Mouse (Mus musculus) gastrocnemius, adult 8-10 months (tissue): Measurements from ENCODE around the gene Mars2. TPM values are rescaled to one million over a fixed set of nuclear protein-coding genes. Genes with fewer than 3 reads are reported as not detected.

Experiments used
- DNase-seq, 2 experiments: peaks; one replicate each; pipeline ENCODE4 v3.0.0; 2022; ENCODE audit warnings: low spot score in 2 of 2
- total RNA-seq, 4 experiments: library from RNA; stranded (reverse); gene quantifications; 2 replicates each; pipeline ENCODE4 v1.2.4; 2022

The Mars2 gene
- total RNA-seq, 4 experiments from 2014 or later: 2.4 to 2.8 (median 2.8) TPM

DNA sequence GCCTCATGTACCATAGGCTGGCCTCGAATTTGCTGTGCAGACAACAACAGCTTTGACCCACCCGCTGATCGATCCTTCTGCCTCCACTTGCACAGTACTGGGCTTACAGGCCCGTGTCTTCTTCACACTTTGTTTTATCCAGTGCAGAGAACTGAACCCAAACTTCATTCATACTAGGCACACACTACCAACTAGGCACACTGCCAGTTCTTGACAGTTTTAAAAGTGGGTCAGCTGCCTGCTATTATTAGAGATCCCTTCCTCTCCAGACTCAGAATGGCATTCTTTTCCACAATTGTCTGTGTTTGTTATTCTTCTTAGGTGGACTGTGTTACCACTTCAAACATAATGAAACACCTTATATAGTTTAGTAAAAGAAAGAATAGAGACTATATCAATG lies 15.6 kb upstream of the Mars2 start:
- no peak for DNase-seq

- DNase-seq: no peak
Measured at GRCm38 (mm10) chr1:55223026-55223425, 14.0 kb upstream of the Mars2 start.

- no peak for DNase-seq
Measured at GRCm38 (mm10) chr1:55224111-55224510, 12.9 kb upstream of the Mars2 start.

- DNase-seq: no peak
Measured at GRCm38 (mm10) chr1:55225398-55225797, 11.6 kb upstream of the Mars2 start.

- no peak for DNase-seq
Measured at GRCm38 (mm10) chr1:55226011-55226857, 10.7 kb upstream of the Mars2 start, which contains the start of gene Rftn2. Rftn2 (minus strand) TSS chr1:55226782.

- no peak for DNase-seq
Measured at GRCm38 (mm10) chr1:55227376-55227775, 9.6 kb upstream of the Mars2 start.

DNA sequence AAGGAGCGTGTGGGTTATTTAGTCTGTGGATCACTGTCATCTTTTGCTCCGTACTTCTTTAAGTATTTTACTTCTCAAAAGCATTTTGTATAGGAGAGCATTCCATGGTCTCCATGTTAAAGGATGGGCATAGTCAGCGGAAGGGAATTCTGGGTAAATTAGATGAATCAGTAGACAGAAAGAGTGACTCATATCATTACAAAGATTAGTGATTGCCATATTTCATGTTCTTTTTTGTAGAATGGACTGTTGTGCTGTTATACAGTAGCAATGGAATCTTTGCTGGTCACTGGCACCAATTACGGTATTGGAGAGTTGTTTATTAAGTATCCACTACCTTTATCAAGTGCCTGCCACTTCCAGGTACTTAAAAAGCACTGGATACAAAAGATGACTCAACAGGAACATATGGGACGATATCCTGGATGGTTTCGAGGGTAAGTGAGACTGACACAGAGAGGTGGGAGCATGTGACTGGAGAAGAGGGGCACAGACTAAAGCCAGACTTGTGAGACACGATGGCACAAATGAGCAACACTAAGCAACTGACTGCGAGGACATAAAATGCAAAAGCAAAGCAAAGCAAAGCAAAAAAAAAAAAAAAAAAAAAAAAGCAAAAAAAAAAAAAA lies 8.6 kb upstream of the Mars2 start:
- DNase-seq: no peak

DNA sequence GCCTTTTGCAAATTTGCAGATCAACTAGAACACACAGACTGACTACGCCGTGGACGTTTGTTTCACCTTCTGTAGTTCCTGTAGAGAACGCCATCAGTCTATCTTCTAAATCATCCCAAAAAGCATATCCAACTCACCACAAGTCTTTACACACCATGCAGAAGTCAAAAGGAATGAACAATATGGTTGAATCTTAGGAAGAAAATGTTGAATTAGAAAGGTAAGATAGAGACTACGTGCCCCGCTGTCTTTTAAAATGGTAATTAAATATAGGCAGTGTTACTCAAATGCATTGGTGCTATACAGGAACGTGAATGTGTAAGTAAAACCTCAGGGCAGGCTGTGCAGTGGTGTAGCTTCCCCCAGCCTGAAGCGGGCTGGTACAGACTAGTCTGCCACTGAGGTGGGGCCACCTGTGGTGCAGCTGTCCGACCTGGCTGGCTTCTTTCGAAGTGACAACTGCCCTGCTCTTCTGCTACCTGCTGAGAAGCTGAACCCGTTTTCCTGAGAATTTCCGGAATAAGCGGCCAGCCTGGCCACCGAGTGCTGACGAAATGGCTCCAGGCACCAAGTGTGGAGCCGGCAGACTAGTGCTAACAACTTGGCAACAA lies 2.0 kb upstream of the Mars2 start:
- no peak for DNase-seq

DNA sequence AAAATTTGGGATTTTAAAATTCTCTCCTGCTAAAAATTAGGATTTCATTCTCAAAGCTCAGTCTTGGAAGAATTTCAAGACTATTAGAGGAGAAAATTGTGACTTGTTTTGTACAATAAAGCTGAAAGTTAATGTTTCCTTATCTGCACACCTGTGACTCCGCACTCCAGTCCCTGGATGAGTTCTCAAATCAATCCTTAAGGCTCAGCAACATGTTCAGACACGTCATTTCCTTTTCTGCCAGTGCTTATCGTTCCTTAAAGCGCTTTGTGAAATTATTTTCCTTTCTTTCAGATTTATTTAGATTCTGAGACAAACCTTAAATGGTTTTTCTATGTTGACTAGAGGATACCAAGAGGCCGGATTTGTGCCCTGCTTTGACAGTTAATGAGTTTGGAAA lies 490 bp upstream of the Mars2 start:
- no peak for DNase-seq

GRCm38 (mm10) chr1:55237643-55238161 lies 725 bp downstream of the Mars2 start:
- no peak for DNase-seq

GRCm38 (mm10) chr1:55238496-55238895 lies 1.5 kb downstream of the Mars2 start:
- no peak for DNase-seq

DNA sequence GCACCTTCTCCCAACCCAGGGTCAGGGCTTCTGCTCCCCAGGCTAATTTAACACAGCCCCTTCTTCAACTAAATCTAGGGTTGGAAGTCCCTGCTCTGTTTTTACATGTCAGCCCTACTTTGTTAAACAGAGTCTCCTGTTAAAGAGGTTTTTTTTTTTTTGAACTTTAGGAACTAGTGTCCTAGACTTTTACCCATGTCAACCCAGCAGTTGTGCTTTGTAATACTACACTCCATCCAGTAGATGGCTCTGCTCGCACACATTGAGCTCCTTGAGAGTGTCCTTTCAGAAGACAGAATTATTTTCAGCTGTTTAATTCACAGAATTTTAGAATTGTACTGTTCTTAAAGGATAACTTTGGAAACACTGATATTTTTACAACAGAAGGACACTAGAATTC lies 2.3 kb downstream of the Mars2 start:
- DNase-seq: no peak

DNA sequence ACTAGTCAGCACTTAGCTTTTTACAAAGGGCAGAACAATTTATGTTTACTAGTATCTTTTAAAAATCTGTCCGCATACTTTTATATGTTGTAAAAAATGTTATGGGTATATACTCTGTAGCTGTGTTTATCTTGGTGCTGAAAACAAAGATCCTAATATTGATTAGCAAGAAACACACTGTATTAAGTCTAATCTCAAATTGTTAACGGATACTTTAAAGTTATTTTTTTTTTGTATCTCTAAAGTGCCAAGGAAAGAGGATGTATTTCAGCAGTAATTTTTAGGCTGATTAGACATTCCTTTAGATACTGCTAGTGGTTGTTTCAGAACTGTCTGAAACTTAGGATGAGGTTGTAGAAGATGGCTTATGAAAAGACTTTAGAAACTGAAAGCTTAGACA lies 9.4 kb downstream of the Mars2 start:
- no peak for DNase-seq

GRCm38 (mm10) chr1:55264385-55264784 lies 27.4 kb downstream of the Mars2 start:
- no peak for DNase-seq

DNA sequence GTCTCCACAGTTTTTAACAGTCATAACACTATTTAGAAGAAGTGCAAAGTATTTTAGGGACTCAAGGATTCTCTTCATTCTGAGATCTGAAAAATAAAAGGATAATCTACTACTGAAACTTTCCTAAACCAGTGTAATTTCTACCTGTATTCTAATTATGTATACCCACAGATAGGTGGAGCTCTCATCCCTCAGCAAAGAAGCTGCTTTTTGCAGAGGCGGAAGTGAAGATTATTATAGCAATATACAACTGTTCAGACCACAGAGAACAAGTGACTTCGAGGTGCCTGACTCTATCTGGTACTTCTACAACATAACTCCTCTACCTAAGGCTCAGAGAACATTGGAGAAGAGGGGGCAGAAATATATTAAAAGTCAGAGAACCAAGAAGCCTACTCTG lies 28.5 kb downstream of the Mars2 start:
- no peak for DNase-seq

- DNase-seq: no peak
Measured at GRCm38 (mm10) chr1:55279081-55279480, 42.1 kb downstream of the Mars2 start.

Other genes starting within 250 kb of the Mars2 start
- 10 to 100 TPM; 45.9 to 57.9 (median 52.4) TPM for gene Sf3b1, start 209.7 kb upstream of the Mars2 start, total RNA-seq
- 10 to 100 TPM; 13.4 to 22.4 (median 19.9) TPM for gene Coq10b, start 184.4 kb upstream of the Mars2 start, total RNA-seq
- 100 to 1,000 TPM in 2 of 4 experiments, 10 to 100 TPM in 2; 83.2 to 102 (median 92.9) TPM for gene Hspe1, start 149.0 kb upstream of the Mars2 start, total RNA-seq
- gene Hspd1, start 148.9 kb upstream of the Mars2 start, total RNA-seq: 100 to 1,000 TPM; 158 to 189 (median 168) TPM
- 10 to 100 TPM; 33.1 to 39.3 (median 37.1) TPM for gene Mob4, start 105.9 kb upstream of the Mars2 start, total RNA-seq
- 1 to 10 TPM; 2.2 to 4.0 (median 3.5) TPM for gene Rftn2, start 10.4 kb upstream of the Mars2 start, total RNA-seq
- gene Boll, start 126.3 kb downstream of the Mars2 start, total RNA-seq: not detected
- gene Plcl1, start 168.7 kb downstream of the Mars2 start, total RNA-seq: 1 to 10 TPM; 3.4 to 4.5 (median 4.3) TPM